Mouse (Mus musculus): ENCODE measurements at regions not wholly inside any gene's neighbourhood (a gene's known extent, or its start where the extent isn't known, plus 50 kb on each side); places are given as distances from the start of the nearest gene placed in this dataset.

DNA sequence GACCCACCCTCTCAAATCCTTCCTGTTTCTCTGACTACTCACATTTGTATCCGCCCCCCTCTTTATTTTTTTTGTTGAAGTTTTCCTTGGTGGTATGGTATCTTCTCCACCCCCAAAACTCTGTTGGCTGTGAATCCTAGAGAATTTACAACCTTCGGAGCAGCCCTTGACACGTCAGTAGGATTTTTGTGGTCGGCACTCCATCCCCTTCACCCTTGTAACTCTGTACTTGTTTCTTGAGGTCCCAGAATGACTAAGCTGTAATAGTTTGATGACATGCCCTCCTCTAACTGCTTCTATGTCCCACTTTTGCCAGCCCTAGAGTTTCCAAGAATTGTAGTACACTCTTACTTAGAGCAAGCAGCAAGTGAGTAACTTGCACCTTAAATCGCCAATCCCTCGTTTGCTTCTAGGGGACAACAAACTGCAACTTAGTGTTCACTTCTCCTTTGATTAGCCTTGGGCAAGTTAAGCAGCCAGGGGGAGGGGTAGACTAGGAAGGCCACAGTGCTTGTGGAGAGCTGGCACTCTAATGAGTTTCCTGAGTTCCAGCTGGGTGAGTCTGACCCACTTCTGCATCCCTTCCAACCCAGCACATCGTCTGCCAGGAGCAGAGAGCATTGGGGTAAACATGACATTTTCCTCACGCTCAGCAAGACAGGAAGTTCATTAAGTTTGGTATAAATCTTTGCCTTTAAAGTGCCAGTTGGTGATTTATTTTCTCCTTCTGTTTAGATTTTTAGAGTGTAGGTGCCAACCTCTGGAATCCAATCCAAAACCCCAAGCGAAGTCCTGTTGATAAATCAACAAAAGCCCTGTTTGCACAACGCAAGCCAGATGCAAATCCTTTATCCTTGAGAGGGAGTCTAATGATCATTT lies 118.7 kb downstream of the Foxa2 start:
- peak; percentile 20 to 42 for DNase-seq (ENCODE audit: extremely low spot score in 1 of 2, low spot score in 1 of 2)

DNA sequence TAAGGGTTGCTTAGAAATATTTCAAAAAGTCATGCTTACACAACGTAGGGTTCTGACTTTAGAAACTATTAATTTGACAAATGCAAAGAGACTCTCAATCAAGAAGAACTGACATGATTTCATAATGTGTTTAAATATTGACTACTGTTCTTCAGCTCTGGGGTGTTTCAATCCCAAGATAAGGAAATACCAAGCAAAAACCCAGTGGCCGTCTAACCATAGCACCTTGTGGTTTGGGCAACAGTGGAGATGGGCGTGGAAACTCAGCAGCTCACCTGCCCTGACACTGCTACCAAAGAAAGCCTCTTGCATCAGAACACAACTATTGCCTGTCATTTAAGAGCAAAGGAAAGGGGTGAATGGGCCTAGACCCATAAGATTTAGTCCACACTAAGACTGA lies 119.9 kb downstream of the Foxa2 start:
- no peak for DNase-seq (ENCODE audit: extremely low spot score in 1 of 2, low spot score in 1 of 2)

DNA sequence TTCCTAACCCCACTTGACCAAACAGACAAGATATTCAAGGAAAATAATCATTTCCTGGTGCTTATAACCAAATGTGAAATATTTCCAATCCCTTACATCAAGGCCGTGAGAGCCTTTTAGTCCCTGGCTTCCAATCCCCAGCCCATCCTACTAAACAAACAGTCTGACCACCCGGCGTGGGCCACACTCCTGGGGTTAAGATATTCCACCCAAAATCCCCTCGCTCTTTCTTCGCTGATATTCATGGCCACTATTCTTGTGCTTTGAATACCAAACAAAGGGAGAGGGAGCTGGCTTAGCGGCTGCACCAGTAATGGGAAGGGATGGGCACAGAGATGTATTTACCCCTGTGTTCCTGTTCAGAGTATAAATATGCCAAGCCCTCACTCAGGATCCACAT lies 139.4 kb downstream of the Foxa2 start:
- DNase-seq (ENCODE audit: extremely low spot score in 1 of 2, low spot score in 1 of 2): no peak

DNA sequence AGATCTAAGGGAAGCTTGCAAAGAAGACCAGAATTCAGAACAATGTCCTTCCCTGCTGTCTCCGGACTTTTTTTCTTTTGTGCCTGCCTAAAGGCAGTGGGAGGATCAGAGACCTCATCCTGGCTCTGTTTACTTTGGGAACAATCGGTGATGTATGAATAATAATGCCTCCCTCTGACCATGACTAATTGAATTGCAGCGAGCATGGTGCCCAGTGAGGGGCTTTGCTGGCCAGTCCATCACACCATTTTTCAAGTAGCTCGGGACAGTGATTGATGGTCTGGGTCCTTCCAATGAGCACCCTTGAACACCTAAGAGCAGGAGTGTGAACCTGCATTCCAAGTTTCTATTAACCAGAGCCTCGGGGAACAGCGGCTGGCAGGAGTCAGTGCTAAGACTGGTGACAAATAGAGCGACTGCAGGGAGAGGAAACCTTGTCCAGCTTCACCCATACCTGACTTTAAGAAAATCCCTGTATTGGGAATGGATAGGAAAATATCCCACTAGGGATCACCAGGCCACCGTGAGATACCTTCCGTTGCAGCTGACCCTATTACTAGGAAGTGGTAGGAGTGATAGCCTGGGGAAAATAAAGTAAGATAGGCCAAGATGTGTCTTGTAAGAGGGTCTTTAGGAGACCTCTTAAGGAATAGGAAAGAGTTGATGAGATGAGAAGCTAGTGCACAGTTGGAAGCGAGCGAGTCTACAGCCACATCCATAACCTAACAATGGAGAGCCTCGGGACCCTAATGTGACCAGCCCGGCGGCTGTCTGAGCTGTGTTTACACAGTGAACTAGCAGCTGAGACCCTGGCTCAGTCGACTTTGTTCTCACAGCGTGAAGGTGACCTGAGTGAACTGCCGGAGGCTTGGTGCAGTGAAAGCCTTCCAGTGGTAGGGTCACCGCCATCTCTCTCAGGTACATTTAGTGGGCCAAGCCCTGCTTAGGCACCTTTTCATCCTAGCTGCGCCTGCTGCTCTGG lies 140.7 kb downstream of the Foxa2 start:
- DNase-seq (ENCODE audit: extremely low spot score in 1 of 2, low spot score in 1 of 2): no peak

DNA sequence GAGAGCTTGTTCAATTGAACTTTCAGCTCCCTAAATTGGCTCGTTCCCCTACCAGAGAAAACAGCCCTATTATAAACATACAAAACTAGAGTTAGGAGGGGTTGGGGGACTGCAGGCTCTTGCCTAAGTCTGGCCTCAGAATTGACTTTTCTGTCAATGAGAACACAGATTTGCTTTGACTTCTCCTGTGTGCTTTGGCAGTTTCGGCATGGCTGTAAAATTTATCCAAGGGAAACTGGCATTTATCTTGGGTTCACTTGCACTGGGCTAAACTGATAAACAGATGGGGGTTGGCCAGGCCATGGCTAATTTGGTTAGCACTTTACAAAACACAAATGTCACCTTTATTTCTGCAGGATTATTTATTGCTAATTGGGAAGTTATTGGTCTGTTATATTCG lies 141.7 kb downstream of the Foxa2 start:
- DNase-seq (ENCODE audit: extremely low spot score in 1 of 2, low spot score in 1 of 2): no peak

DNA sequence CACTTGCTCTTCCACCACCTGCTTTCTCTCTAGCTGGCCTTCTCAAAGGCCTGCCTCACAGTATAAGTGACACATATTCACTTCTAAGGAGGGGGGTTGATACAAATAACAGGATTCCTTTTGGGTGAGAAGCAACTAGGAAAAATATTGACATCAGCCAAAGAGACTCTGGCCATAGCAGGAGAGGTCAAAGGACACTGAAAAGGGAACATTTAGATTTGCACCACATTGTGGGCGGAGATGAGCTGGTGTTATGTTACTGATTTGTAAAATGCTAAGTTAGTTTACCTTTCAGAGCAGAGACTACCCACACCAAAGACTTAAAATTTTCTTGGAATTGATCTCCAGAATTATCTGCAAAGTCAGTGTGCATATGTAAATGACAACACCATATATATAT lies 147.5 kb downstream of the Foxa2 start:
- no peak for DNase-seq (ENCODE audit: extremely low spot score in 1 of 2, low spot score in 1 of 2)

DNA sequence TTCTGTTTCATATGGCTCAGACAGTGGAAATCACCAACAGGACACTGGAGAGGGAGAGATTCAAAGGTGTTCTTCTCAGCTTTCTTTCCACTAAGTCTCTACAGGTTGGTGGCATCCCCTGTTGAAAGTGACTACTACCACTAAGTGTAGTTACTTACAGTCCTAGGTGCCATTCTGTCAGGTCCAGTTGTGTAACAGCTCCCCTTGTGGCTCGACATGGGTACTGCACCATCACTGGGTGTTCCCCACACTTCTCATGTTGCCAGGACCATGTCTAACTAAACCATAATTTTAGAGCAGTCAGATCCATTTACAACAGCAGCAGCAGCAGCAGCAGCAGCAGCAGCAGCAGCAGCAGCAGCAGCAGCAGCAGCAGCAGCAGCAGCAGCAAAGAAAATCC lies 151.1 kb downstream of the Foxa2 start:
- DNase-seq (ENCODE audit: extremely low spot score in 1 of 2, low spot score in 1 of 2): peak in 1 of 2 experiments; percentile 50

DNA sequence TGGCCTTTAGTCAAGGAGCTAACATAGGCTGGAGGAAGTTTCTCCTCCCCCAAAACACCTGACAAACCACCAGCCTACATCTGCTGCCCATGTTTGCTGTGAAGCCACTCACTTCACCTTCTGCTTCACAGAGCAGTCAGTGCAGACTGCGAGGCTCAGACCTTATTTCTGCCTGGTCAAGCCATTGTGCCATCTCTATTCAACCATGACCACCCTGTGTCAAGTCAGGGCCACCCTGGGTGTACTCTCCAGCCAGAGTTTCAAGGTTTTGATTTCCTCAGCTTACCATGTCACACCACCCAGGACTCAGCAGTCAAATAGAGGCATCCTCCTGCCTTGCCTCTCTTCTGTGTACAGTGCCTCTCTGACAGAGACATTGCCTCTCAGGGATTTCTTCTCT lies 152.6 kb downstream of the Foxa2 start:
- DNase-seq (ENCODE audit: extremely low spot score in 1 of 2, low spot score in 1 of 2): no peak

DNA sequence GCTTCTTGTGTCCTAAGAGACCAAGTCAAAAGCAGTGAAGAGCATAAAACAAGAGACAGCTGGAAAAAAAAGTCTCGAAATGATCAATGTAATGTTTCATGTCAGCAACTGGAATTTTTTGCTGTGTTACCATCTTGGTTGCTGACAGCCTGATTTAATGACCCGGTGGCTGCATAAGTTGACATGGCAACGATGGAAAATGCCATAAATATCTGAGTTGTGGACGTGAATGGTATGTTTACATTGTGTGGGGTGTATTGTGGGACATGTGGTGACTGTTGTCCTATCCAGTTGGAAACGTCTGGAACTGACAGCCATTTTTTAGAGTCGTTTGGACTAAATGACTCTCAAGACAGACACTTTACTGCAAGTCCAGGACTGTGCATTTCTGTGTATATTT lies 160.6 kb downstream of the Foxa2 start:
- DNase-seq (ENCODE audit: extremely low spot score in 1 of 2, low spot score in 1 of 2): no peak

DNA sequence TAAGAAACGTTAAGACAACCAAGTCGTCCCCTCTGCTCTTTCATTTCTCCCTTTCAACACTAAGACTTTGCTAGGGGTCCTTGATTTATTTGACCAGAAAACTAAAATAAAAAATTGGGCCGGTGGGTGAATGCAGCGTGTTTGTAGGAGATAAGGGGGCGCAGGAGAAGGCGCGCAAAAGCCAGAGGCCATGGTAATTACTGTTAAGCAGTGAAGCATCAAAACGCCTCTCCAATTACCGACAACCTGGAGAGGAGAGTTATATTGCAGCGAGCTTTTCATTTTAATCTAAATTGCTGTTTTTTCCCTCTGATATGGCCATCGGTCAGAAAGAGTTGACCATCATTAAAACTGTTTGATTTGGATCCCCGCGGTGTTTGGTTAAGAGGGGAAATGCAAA lies 168.9 kb downstream of the Foxa2 start:
- DNase-seq (ENCODE audit: extremely low spot score in 1 of 2, low spot score in 1 of 2): no peak

DNA sequence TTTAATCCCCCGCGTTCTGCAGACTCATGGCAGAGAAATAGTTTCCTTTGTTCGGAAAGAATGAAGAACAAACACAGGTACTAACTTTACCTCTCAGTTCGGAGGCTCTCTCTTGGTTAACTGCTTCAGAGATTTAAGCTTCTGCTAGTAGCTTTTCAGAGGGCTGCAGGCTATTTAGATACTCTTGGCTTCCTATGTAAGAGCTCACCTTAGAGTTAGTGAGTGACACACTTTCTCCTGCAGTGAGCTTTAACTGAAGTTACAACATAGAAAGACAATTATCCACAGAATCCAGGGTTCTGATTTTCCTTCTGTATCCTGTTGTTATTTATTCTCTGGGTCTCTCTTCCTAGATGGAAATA lies 169.2 kb downstream of the Foxa2 start:
- no peak for DNase-seq (ENCODE audit: extremely low spot score in 1 of 2, low spot score in 1 of 2)

DNA sequence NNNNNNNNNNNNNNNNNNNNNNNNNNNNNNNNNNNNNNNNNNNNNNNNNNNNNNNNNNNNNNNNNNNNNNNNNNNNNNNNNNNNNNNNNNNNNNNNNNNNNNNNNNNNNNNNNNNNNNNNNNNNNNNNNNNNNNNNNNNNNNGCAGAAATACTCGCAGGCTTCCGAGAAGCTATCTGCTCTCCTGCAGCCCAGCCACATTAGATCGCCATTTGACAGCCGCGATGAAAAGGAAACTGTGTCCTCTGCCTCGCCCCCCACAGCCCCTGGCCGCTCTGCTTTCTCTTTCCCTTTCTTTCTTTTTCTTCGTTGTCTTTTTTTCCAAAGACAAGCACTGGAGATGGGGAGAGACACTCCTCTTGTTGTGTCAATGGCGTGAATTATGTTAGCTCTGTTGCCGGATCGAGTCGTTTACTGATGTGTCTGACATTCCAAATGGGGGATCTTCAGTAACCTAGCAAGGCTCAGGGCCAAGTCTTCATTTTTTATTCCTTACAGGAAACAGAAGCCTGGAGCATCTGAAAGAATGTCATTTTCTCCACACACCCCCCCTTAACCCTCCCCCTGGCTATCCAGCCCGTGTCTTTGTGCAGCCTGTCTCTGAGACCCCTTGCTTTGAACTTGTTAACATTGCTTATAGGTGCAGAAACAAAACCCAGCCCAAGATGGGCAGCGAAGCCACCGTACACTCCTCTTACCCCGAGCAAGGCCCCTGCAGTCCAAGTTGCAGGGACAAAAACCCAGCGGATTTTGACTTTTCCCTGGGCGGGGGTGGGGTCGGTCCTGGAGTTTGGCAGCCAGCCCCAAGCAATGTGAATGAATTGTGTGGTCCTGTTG lies 169.8 kb downstream of the Foxa2 start:
- no peak for DNase-seq (ENCODE audit: extremely low spot score in 1 of 2, low spot score in 1 of 2)

DNA sequence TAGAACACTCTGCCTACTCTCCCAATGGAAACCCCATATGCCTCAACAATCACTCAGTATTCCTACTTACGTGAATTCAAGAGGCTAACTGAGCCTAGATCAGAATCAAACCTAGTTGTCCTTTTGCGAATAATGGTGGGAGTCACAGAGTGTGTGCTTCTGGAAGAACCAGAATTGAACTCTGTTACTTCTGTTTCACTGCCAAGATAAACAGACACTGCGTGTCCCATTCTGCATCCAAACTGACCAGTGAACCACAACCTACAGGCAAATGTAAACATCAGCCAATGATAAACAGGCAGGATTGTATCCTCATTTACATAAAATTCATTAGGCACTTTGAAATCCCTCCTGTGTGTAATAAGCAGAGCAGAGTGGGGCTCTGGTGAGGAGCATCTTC lies 173.8 kb downstream of the Foxa2 start:
- no peak for DNase-seq (ENCODE audit: extremely low spot score in 1 of 2, low spot score in 1 of 2)

DNA sequence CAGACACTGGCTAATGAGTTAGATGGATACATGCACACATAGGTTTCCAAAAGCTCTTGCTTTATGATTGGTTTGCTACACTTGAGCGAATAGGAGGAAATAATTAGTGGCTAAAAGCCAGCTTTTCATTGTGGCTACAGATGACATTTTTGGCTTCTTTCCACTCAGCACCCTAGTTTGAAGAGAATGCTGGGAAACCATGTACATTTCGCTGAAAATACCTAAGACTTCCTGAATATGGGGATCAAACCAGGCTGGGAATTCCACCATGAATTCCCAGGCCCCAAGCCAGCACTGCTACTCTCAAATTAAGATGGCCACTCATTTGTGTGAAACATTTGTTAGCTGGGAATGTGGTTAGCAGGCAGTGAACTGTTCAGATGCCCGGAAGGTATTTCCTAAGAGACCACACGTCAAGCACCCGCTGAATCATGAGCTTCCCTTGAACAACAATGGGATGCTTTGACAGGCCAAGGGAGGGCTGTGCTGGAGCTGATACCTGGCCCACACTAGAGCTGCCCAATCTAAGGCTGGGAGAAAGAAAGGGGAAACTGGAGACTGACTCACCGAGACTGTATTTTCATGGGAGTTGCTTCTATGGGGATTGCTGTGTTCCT lies 195.5 kb downstream of the Foxa2 start:
- no peak for DNase-seq (ENCODE audit: extremely low spot score in 1 of 2, low spot score in 1 of 2)

DNA sequence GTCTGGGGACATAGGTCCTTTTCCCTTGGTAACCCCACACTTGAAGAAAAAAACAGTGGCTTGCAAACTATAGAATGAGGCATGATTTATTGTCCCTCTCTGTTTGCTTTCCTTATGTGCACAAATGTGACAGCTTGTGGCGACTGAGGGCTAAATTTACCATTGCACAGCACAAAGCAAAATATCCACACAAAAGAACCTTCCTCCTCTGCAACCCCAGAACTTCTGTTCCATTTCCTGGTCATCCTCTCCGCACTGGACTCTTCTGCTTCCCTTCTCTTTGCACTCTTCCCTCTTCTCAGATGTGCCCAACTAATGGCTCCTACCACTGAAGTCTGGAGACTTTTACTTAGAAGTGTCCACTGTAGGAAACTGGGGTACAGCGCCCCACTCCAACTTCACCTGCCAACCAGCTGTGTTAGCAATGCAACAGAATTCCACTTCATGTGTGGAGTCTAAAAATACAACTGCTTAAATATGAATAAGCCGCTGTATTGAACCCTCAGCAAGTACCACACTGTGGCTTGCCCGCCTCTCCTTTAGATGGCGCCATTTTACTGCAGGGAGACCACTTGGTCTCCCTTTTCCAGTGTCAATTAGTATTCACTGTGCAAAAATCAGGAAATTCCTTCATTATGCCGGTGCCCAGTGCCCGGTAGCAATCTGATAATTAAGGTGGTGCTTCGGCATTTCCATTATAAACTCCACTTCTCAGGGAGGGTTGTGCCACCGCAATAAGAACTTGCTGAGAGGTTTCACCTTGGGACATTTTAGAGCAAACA lies 199.6 kb downstream of the Foxa2 start:
- peak in 1 of 2 experiments; percentile 53 for DNase-seq (ENCODE audit: extremely low spot score in 1 of 2, low spot score in 1 of 2)

DNA sequence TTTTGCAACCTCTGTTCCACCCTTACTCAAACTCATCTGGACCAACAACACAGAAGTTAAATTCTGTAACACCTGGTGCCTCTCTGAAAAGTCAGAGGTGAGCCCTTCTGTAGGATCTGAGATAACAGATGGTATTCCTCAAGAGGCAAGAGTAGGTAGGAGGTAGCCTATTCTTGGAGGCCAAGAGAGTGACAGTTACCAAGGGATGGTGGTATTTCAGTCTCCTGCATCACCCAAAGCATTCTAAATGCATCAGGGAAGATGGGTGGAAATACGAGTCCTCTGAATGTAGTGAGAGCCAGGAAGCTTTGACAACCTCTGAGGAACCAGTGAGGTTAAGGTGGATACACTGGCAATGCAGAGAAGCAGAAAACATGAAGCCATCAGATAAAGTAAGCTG lies 201.5 kb downstream of the Foxa2 start:
- peak; percentile 20 to 27 for DNase-seq (ENCODE audit: extremely low spot score in 1 of 2, low spot score in 1 of 2)

DNA sequence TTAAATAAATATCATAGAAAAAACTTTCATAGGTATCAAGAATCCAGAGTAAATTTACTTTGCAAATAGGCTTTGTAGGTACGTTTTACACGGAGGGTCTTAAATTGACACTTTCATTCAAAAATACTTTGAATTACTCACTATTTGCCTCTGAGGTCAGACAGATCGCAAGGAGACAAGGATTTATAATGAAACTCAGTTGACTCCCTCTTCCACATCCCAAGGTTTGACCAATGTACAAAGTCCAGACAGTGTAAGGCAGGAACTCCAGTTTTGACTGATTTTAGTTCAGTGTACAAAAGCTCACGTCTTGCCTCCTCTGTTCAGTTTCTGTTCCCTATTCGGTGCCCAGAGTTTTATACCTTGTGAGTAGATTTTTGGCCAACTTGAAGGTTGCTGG lies 205.8 kb downstream of the Foxa2 start:
- DNase-seq (ENCODE audit: extremely low spot score in 1 of 2, low spot score in 1 of 2): no peak

DNA sequence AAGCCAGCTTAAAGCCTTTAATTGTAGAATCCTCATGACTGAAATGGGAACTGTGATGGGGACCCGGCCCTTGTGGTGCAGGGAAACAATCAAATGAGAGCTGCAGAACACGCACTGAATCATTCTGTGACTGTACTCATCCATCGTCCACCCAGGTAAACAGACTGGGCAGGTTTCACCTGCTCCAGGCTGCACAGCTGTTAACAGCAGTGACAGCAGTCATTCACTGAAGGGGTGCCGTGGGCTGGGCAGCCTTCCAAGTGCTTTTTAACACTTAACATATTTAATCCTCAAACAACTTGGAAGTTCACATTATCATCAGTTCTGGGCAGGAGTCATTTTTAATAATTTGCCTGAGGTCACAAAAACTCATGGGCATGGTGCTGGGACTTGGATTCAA lies 208.2 kb downstream of the Foxa2 start:
- DNase-seq (ENCODE audit: extremely low spot score in 1 of 2, low spot score in 1 of 2): no peak

DNA sequence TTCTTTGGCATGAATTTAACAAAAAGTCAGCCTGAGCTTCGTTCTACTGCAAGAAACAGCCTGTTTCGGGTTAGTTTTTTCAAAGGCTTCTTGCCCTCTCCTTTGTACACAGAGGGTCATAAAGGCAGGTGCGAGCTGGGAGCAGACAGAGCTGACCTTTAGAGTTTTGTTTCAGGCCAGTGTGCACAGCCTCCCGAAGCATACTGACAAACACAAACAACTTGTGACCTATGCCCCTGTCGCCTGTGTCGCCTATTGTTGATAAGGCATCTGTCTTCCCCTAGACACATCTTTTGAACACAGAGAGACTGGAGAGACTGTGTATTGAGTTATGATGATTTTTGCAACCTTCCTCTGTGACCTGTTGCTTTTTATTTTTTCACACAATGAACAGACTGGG lies 216.2 kb downstream of the Foxa2 start:
- no peak for DNase-seq (ENCODE audit: extremely low spot score in 1 of 2, low spot score in 1 of 2)

DNA sequence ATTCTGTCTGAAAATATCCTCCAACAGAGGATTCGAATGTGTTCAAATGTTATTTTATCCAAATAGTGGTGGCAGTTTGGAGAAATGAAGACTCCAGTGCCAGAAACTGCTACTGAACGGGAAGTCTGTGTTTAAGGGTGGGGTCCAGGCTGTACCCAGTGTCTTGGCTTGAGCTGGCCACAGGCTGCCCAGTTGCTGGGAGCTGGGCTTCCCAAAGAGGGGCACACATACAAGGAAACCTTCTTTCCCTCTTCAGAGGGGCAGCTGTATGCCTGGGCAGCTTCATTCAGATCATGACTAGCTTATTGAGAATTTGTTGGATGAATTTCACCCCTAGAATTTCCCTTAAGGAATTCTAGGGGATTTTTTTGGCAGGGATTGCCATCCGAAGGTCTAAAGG lies 229.8 kb downstream of the Foxa2 start:
- DNase-seq (ENCODE audit: extremely low spot score in 1 of 2, low spot score in 1 of 2): no peak
